Mouse (Mus musculus): Measurements from ENCODE around the gene Numbl. TPM values are rescaled to one million over a fixed set of nuclear protein-coding genes. Genes with fewer than 3 reads are reported as not detected.
A peak's percentile ranks its signal among the peaks of the same experiment; 100 is the strongest.

Gene Numbl
- polyA plus RNA-seq, 1 experiment from 2014 or later: 9.1 TPM

- peak overlapping the region; percentile 91 for H3K4me3 ChIP-seq (ENCODE audit: low read length)
- no peaks in the 10 kb centered on the region for H3K9me3 ChIP-seq (ENCODE audit: control insufficient read depth, low read length)
- ATAC-seq (ENCODE audit: low FRiP score, low TSS enrichment): 0 out of 2 replicates have a peak, but pooled peaks have one; percentile 0
- H3K9ac ChIP-seq (ENCODE audit: low read depth, low read length): peak overlapping the region; percentile 81
- H3K27me3 ChIP-seq (ENCODE audit: control insufficient read depth, insufficient read depth, low read length): no peaks in the 10 kb centered on the region
- 4% methylated on average over 10 of the region's 10 CpGs for WGBS
- H3K4me2 ChIP-seq (replicated peaks; ENCODE audit: low read depth, low read length): peak overlapping the region; percentile 89
- no peaks in the 10 kb centered on the region; the same call in 1 of the 2 replicates for H3K36me3 ChIP-seq (ENCODE audit: control insufficient read depth, insufficient read depth, low read length)
- peaks cover 36% of the 10 kb centered on the region for H3K4me1 ChIP-seq (ENCODE audit: control insufficient read depth, insufficient read depth, low read length)
- no peak overlapping the region; the same call in 1 of the 2 replicates for H3K27ac ChIP-seq (ENCODE audit: low read depth, low read length)
Measured at GRCm38 (mm10) chr7:27227676-27228075, 30.6 kb upstream of the Numbl start.

- Histone ChIP-seq H3K36me3 (ENCODE audit: control insufficient read depth, insufficient read depth, low read length) (no peaks in the 10 kb centered on the region; the same call in 1 of the 2 replicates), H3K9ac (ENCODE audit: low read depth, low read length) (peak within 1 kb of the TSS; percentile 81), H3K27ac (ENCODE audit: low read depth, low read length) (peak within 1 kb of the TSS; percentile 88), H3K4me3 (ENCODE audit: low read length) (peak within 1 kb of the TSS; percentile 91), H3K4me2 (replicated peaks; ENCODE audit: low read depth, low read length) (peak within 1 kb of the TSS; percentile 89), H3K9me3 (ENCODE audit: control insufficient read depth, low read length) (no peaks in the 10 kb centered on the region), H3K27me3 (ENCODE audit: control insufficient read depth, insufficient read depth, low read length) (no peaks in the 10 kb centered on the region), H3K4me1 (ENCODE audit: control insufficient read depth, insufficient read depth, low read length) (peaks cover 36% of the 10 kb centered on the region)
- under 1% methylated on average over 38 of the region's 49 CpGs for WGBS
- peak; percentile 83 for ATAC-seq (ENCODE audit: low FRiP score, low TSS enrichment)
Measured at GRCm38 (mm10) chr7:27228281-27228821, 29.9 kb upstream of the Numbl start, which contains the start of gene Itpkc. TSS of gene Itpkc (minus strand) at chr7:27228661.

- Histone ChIP-seq H3K27ac (ENCODE audit: low read depth, low read length) (peak overlapping the region; percentile 88), H3K27me3 (ENCODE audit: control insufficient read depth, insufficient read depth, low read length) (no peaks in the 10 kb centered on the region), H3K9me3 (ENCODE audit: control insufficient read depth, low read length) (no peaks in the 10 kb centered on the region), H3K36me3 (ENCODE audit: control insufficient read depth, insufficient read depth, low read length) (no peaks in the 10 kb centered on the region), H3K9ac (ENCODE audit: low read depth, low read length) (peak overlapping the region; percentile 81), H3K4me2 (replicated peaks; ENCODE audit: low read depth, low read length) (peak overlapping the region; percentile 89), H3K4me1 (ENCODE audit: control insufficient read depth, insufficient read depth, low read length) (peaks cover 37% of the 10 kb centered on the region), H3K4me3 (ENCODE audit: low read length) (peak overlapping the region; percentile 91)
- 20% methylated on average over 6 of the region's 6 CpGs for WGBS
- ATAC-seq (ENCODE audit: low FRiP score, low TSS enrichment): 0 out of 2 replicates have a peak, but pooled peaks have one; percentile 0
Measured at GRCm38 (mm10) chr7:27228865-27229264, 29.4 kb upstream of the Numbl start.

- no peak for ATAC-seq (ENCODE audit: low FRiP score, low TSS enrichment)
- H3K27me3 ChIP-seq (ENCODE audit: control insufficient read depth, insufficient read depth, low read length): no peaks in the 10 kb centered on the region
- no peaks in the 10 kb centered on the region for H3K36me3 ChIP-seq (ENCODE audit: control insufficient read depth, insufficient read depth, low read length)
- H3K4me1 ChIP-seq (ENCODE audit: control insufficient read depth, insufficient read depth, low read length): peaks cover 27% of the 10 kb centered on the region
- H3K9me3 ChIP-seq (ENCODE audit: control insufficient read depth, low read length): no peaks in the 10 kb centered on the region
- H3K27ac ChIP-seq (ENCODE audit: low read depth, low read length): no peak overlapping the region
- H3K4me2 ChIP-seq (replicated peaks; ENCODE audit: low read depth, low read length): no peak overlapping the region
- WGBS: 78% methylated on average over 4 of the region's 4 CpGs
- no peak overlapping the region for H3K4me3 ChIP-seq (ENCODE audit: low read length)
- no peak overlapping the region for H3K9ac ChIP-seq (ENCODE audit: low read depth, low read length)
Measured at GRCm38 (mm10) chr7:27230781-27231180, 27.5 kb upstream of the Numbl start.

GRCm38 (mm10) chr7:27231693-27232331 is 26.4 kb upstream of the Numbl start:
- H3K36me3 ChIP-seq (ENCODE audit: control insufficient read depth, insufficient read depth, low read length): no peaks in the 10 kb centered on the region
- H3K27ac ChIP-seq (ENCODE audit: low read depth, low read length): no peak overlapping the region
- H3K9me3 ChIP-seq (ENCODE audit: control insufficient read depth, low read length): no peaks in the 10 kb centered on the region
- 84% methylated on average over 7 of the region's 7 CpGs for WGBS
- no peak overlapping the region for H3K9ac ChIP-seq (ENCODE audit: low read depth, low read length)
- peaks cover 16% of the 10 kb centered on the region for H3K4me1 ChIP-seq (ENCODE audit: control insufficient read depth, insufficient read depth, low read length)
- H3K4me3 ChIP-seq (ENCODE audit: low read length): no peak overlapping the region
- H3K27me3 ChIP-seq (ENCODE audit: control insufficient read depth, insufficient read depth, low read length): no peaks in the 10 kb centered on the region
- ATAC-seq (ENCODE audit: low FRiP score, low TSS enrichment): no peak
- H3K4me2 ChIP-seq (replicated peaks; ENCODE audit: low read depth, low read length): no peak overlapping the region

- Histone ChIP-seq H3K4me3 (ENCODE audit: low read length) (peak within 1 kb of the TSS; percentile 53), H3K27ac (ENCODE audit: low read depth, low read length) (peak within 1 kb of the TSS; percentile 57; the same call in 1 of the 2 replicates), H3K36me3 (ENCODE audit: control insufficient read depth, insufficient read depth, low read length) (no peaks in the 10 kb centered on the region), H3K9me3 (ENCODE audit: control insufficient read depth, low read length) (no peaks in the 10 kb centered on the region), H3K4me2 (replicated peaks; ENCODE audit: low read depth, low read length) (peak within 1 kb of the TSS; percentile 63), H3K4me1 (ENCODE audit: control insufficient read depth, insufficient read depth, low read length) (peaks cover 9% of the 10 kb centered on the region), H3K27me3 (ENCODE audit: control insufficient read depth, insufficient read depth, low read length) (no peaks in the 10 kb centered on the region), H3K9ac (ENCODE audit: low read depth, low read length) (peak within 1 kb of the TSS; percentile 58)
- peak; percentile 92 for ATAC-seq (ENCODE audit: low FRiP score, low TSS enrichment)
- WGBS: under 1% methylated on average over 25 of the region's 25 CpGs
Measured at GRCm38 (mm10) chr7:27232781-27233281, 25.4 kb upstream of the Numbl start, which contains the start of gene Coq8b. TSS of gene Coq8b (plus strand) at chr7:27233023.

- Histone ChIP-seq H3K9ac (ENCODE audit: low read depth, low read length) (peak overlapping the region; percentile 58), H3K4me1 (ENCODE audit: control insufficient read depth, insufficient read depth, low read length) (peaks cover 9% of the 10 kb centered on the region), H3K4me3 (ENCODE audit: low read length) (peak overlapping the region; percentile 53), H3K27me3 (ENCODE audit: control insufficient read depth, insufficient read depth, low read length) (no peaks in the 10 kb centered on the region), H3K36me3 (ENCODE audit: control insufficient read depth, insufficient read depth, low read length) (no peaks in the 10 kb centered on the region), H3K9me3 (ENCODE audit: control insufficient read depth, low read length) (no peaks in the 10 kb centered on the region), H3K27ac (ENCODE audit: low read depth, low read length) (peak overlapping the region; percentile 20; the same call in 1 of the 2 replicates), H3K4me2 (replicated peaks; ENCODE audit: low read depth, low read length) (peak overlapping the region; percentile 63)
- ATAC-seq (ENCODE audit: low FRiP score, low TSS enrichment): peak; percentile 33; the same call in 1 of the 2 replicates
- 5% methylated on average over 6 of the region's 6 CpGs for WGBS
Measured at GRCm38 (mm10) chr7:27233300-27233699, 24.9 kb upstream of the Numbl start.

GRCm38 (mm10) chr7:27235726-27236125 is 22.5 kb upstream of the Numbl start:
- H3K27ac ChIP-seq (ENCODE audit: low read depth, low read length): no peak overlapping the region
- no peaks in the 10 kb centered on the region for H3K27me3 ChIP-seq (ENCODE audit: control insufficient read depth, insufficient read depth, low read length)
- no peak overlapping the region for H3K4me2 ChIP-seq (replicated peaks; ENCODE audit: low read depth, low read length)
- H3K4me1 ChIP-seq (ENCODE audit: control insufficient read depth, insufficient read depth, low read length): peaks cover 6% of the 10 kb centered on the region
- no peaks in the 10 kb centered on the region for H3K9me3 ChIP-seq (ENCODE audit: control insufficient read depth, low read length)
- H3K9ac ChIP-seq (ENCODE audit: low read depth, low read length): no peak overlapping the region
- no peak for ATAC-seq (ENCODE audit: low FRiP score, low TSS enrichment)
- no peak overlapping the region for H3K4me3 ChIP-seq (ENCODE audit: low read length)
- 89% methylated on average over 2 of the region's 2 CpGs for WGBS
- peaks cover 5% of the 10 kb centered on the region; the same call in 1 of the 2 replicates for H3K36me3 ChIP-seq (ENCODE audit: control insufficient read depth, insufficient read depth, low read length)

- Histone ChIP-seq H3K4me3 (ENCODE audit: low read length) (no peak overlapping the region), H3K9me3 (ENCODE audit: control insufficient read depth, low read length) (no peaks in the 10 kb centered on the region), H3K9ac (ENCODE audit: low read depth, low read length) (no peak overlapping the region), H3K27ac (ENCODE audit: low read depth, low read length) (no peak overlapping the region), H3K4me2 (replicated peaks; ENCODE audit: low read depth, low read length) (no peak overlapping the region), H3K27me3 (ENCODE audit: control insufficient read depth, insufficient read depth, low read length) (no peaks in the 10 kb centered on the region), H3K4me1 (ENCODE audit: control insufficient read depth, insufficient read depth, low read length) (peaks cover 6% of the 10 kb centered on the region), H3K36me3 (ENCODE audit: control insufficient read depth, insufficient read depth, low read length) (peaks cover 12% of the 10 kb centered on the region; the same call in 1 of the 2 replicates)
- ATAC-seq (ENCODE audit: low FRiP score, low TSS enrichment): no peak
- WGBS: 78% methylated on average over 2 of the region's 2 CpGs
Measured at GRCm38 (mm10) chr7:27237527-27237926, 20.7 kb upstream of the Numbl start.

Data from kidney, embryonic 14.5 days (tissue).